Mouse (Mus musculus): ENCODE data around the gene Dlat.

GRCm38 (mm10) chr9:50674771-50675170 lies 15.2 kb upstream of the Dlat start:
- no peak for TF ChIP-seq GATA1 (IDR thresholded peaks at IDR 0.05; ENCODE audit: borderline replicate concordance, low read length)
- TF ChIP-seq FLI1 (IDR thresholded peaks at IDR 0.05; ENCODE audit: low read length): no peak

Measured in megakaryocyte, embryonic 14.5 days (primary cell).